Mouse (Mus musculus) MEL (cell line): ENCODE data around the gene Polr3gl.

Source experiments
- CTCF ChIP-seq, 3 experiments: IDR thresholded peaks in 2 of 3; conservative IDR thresholded peaks in 1 of 3; 2 replicates each; pipeline ENCODE4 v1.5.1; 2011 to 2012; ENCODE audit warnings: low read length in 3 of 3, low read depth in 2 of 3, mild to moderate bottlenecking in 2 of 3, improper control_type of control experiment in 1 of 3, inconsistent platforms in 1 of 3, mixed read lengths in 1 of 3, moderate library complexity in 1 of 3; ENCODE audit not compliant: control insufficient read depth in 1 of 3, insufficient read depth in 1 of 3, poor library complexity in 1 of 3, severe bottlenecking in 1 of 3
- EP300 ChIP-seq, 2 experiments: IDR thresholded peaks; 2 replicates each; pipeline ENCODE4 v1.6.1; 2011; ENCODE audit warnings: improper control_type of control experiment in 2 of 2, low read length in 2 of 2, low read depth in 1 of 2, mild to moderate bottlenecking in 1 of 2
- GABPA ChIP-seq: IDR thresholded peaks from 2 replicates; pipeline ENCODE4 v1.6.1; 2012; ENCODE audit warnings: low read depth, mild to moderate bottlenecking, inconsistent platforms, low read length, improper control_type of control experiment, moderate library complexity
- HCFC1 ChIP-seq: IDR thresholded peaks from 2 replicates; pipeline ENCODE4 v1.6.1; 2012; ENCODE audit warnings: low read depth, mild to moderate bottlenecking, inconsistent platforms, low read length, improper control_type of control experiment, moderate library complexity
- MAFK ChIP-seq: IDR thresholded peaks from 2 replicates; pipeline ENCODE4 v1.6.1; 2011; ENCODE audit warnings: low read depth, mild to moderate bottlenecking, low read length, improper control_type of control experiment, borderline replicate concordance
- MEF2A ChIP-seq: IDR thresholded peaks from 2 replicates; pipeline ENCODE4 v1.6.1; 2014; ENCODE audit warnings: low read depth, mild to moderate bottlenecking, inconsistent platforms, low read length, improper control_type of control experiment; ENCODE audit not compliant: poor library complexity, insufficient replicate concordance, severe bottlenecking; ENCODE audit errors: extremely low read depth
- MXI1 ChIP-seq: IDR thresholded peaks from 2 replicates; pipeline ENCODE4 v1.6.1; 2011; ENCODE audit warnings: mild to moderate bottlenecking, low read depth, low read length, improper control_type of control experiment
- NELFE ChIP-seq: IDR thresholded peaks from 2 replicates; pipeline ENCODE4 v1.6.1; 2011; ENCODE audit warnings: low read depth, low read length, improper control_type of control experiment
- POLR2A ChIP-seq, 2 experiments: IDR thresholded peaks; 2 replicates each; pipeline ENCODE4 v1.6.1; 2011 to 2012; ENCODE audit warnings: low read length in 2 of 2, mild to moderate bottlenecking in 2 of 2, control low read depth in 1 of 2, improper control_type of control experiment in 1 of 2, low read depth in 1 of 2, moderate library complexity in 1 of 2; ENCODE audit not compliant: control insufficient read depth in 1 of 2, insufficient read depth in 1 of 2, poor library complexity in 1 of 2
- RAD21 ChIP-seq: IDR thresholded peaks from 2 replicates; pipeline ENCODE4 v1.6.1; 2011; ENCODE audit warnings: mild to moderate bottlenecking, low read depth, low read length, improper control_type of control experiment
- TCF12 ChIP-seq: IDR thresholded peaks from 2 replicates; pipeline ENCODE4 v1.6.1; 2014; ENCODE audit warnings: low read depth, mild to moderate bottlenecking, inconsistent platforms, low read length, improper control_type of control experiment, moderate library complexity
- USF1 ChIP-seq: IDR thresholded peaks from 2 replicates; pipeline ENCODE4 v1.6.1; 2014; ENCODE audit warnings: low read depth, mild to moderate bottlenecking, inconsistent platforms, low read length, improper control_type of control experiment, moderate library complexity
- ZMIZ1 ChIP-seq: IDR thresholded peaks from 2 replicates; pipeline ENCODE4 v1.6.1; 2012; ENCODE audit warnings: low read depth, mild to moderate bottlenecking, inconsistent platforms, low read length, improper control_type of control experiment, moderate library complexity

DNA sequence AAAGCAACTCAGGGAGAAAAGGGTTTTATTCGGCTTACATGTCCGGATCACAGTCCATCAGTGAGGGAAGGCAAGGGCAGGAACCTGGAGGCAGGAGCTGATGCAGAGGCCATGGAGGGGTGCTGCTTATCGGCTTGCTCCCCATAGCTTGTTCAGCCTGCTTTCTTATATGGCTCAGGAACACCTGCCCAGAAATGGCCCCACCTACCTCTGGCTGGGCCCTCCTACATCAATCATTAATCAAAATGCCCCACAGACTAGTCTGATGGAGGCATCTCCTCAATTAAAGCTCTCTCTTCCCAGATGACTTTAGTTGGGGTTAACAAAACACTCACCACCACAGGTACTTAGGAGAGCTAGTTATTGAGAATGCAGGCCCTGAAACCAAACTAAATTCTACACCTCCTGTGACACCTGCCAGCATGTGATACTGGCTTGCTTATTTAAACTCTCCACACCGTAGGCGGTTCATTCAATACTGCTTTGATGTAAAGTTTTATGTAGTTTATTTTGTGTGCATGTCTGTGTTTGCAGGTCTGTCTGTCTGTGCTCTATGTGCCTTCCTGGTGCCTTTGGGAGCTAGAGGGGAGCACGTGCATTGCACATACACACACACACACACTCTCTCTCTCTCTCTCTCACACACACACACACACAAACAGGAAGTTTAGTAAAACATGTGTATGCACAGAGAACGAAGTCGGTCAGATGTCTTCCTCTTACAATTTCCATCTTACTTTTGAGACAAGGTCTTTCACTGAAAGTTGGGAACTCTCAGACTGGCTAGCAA, 27.1 kb downstream of the Polr3gl start:
- TF ChIP-seq HCFC1 (no peak), ZMIZ1 (no peak), CTCF (IDR thresholded peaks at IDR 0.05 in 2 of 3, conservative IDR thresholded peaks at IDR 0.05 in 1 of 3; ENCODE audit: control insufficient read depth in 1 of 3, insufficient read depth in 1 of 3, low read depth in 2 of 3, low read length in 3 of 3, poor library complexity in 1 of 3, severe bottlenecking in 1 of 3) (no peak), POLR2A (IDR thresholded peaks at IDR 0.05; ENCODE audit: control insufficient read depth in 1 of 2, insufficient read depth in 1 of 2, low read depth in 1 of 2, low read length in 2 of 2, poor library complexity in 1 of 2) (no peak), EP300 (IDR thresholded peaks at IDR 0.05; ENCODE audit: low read depth in 1 of 2, low read length in 2 of 2) (no peak), RAD21 (no peak), USF1 (no peak), MEF2A (no peak), MAFK (no peak), TCF12 (no peak), NELFE (no peak), GABPA (no peak), MXI1 (no peak)
